Mouse (Mus musculus): ENCODE data around the gene Ppp1r27. TPM values are rescaled to one million over a fixed set of nuclear protein-coding genes. Genes with fewer than 3 reads are reported as not detected.

Gene Ppp1r27
- polyA plus RNA-seq (2015; fragmentation: Nextera tagmentation; extraction: Ambion mirVana): not detected in 2 replicates

DNA sequence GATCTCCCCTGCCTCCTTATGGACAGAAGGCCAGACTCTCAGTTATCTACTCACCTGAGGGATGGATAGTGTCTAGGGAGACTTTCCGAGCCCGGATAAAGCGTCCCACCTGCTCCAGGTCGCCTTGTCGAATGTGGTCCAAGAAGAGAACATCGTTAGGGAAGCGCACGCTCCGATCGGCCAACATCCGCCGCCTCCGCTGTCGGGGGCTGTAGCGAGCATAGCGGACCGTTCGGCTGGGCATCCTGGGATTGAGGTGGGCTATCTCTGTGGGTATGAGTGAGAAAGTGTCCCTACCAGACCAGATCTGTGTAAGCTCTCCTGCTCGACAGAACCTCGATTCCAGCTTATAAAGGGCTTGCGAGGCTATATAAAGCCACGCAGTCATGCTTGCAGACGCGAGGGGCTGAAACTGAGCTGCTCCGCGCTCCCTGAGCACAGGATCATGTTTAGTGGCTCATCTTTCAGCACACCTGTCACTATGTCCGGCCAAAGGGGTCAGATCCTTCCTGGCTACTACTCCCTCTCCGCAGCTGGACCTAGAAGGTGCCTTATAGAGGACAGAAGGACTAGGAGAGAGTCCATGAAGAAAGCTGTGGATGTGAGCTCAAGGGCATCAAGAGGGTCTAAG lies at the start of gene Ppp1r27:
Ppp1r27 (minus strand) TSS at position 323 of the 631 bp plus-strand sequence.

DNA sequence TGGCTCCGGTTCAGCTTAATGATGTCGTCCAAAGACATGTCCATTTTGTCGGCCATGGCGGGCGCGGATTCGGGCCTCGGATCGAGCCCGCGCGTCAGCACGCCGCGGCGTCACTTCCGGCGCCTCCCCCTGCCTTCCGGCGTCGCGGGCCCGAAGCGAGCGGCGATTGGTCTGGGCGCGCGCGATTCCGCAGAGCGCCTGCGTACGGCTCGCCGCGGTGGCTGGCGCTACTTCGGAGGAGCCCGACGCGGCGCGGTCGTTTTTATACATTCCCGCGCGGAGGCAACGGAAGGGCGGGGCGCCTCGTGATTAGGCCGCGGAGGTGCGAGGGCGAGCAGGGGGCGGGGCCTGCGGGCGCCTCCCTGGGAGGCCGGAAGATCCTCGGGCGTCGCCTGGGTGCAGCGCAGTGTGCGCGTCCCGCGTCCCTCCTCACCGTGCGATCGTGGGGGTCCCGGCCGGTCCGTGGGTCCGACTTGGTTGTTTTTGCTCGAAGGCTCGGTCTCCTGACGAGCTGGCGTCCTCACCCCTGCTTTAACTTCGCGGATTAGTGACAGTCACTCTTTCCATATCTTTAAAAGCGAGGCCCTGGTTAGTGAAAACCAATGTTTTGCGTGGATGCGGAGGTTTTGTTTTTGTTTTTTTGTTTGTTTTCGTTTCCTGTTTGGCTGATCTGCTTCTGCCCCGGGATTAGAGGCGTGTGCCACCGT lies 47.5 kb upstream of the Ppp1r27 start, which contains the start of the genes Alyref and Anapc11:
Alyref (minus strand) TSS at position 83 of the 707 bp plus-strand sequence.
Anapc11 (plus strand) TSS at position 139 of the 707 bp plus-strand sequence.

DNA sequence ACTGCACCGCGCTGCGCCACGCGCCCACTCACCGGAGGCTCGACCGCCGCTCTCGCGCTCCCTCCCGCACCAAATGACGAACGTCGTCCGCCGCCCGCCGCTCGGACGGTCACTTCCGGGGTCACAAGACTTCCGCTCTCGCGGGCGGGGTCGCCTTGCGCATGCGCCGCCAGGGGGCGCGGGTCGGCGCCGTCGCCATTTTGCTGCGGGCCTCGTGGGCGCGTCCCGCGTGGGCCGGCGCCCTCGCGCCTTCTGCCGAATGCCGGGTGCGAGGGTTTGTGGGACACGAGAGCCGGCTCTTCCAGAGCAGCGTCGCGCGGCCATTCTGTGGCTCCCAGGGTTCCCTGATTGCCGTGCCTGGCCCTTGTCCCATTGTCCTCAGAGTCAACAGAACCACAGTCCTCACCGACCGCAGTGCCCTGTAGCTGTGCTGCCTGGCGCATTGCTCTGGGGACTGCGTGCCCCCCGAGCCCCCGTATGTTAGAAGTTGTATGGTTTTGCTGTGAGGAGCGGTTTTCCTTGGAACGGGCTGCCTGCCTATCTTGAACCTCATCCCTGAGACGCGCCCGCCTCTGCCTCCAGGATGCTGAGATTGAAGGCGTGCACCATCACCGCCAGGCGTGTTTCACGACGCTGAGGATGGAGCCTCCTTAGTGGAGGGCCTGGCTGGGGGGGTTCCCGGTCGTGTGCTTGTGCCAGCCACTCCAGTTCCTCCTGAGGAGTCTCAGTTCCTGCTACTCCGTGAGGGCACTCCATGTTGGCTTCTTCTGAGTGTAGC lies 30.7 kb upstream of the Ppp1r27 start, which contains the start of gene Arhgdia:
Arhgdia (minus strand) TSS at position 135 of the 778 bp plus-strand sequence.

DNA sequence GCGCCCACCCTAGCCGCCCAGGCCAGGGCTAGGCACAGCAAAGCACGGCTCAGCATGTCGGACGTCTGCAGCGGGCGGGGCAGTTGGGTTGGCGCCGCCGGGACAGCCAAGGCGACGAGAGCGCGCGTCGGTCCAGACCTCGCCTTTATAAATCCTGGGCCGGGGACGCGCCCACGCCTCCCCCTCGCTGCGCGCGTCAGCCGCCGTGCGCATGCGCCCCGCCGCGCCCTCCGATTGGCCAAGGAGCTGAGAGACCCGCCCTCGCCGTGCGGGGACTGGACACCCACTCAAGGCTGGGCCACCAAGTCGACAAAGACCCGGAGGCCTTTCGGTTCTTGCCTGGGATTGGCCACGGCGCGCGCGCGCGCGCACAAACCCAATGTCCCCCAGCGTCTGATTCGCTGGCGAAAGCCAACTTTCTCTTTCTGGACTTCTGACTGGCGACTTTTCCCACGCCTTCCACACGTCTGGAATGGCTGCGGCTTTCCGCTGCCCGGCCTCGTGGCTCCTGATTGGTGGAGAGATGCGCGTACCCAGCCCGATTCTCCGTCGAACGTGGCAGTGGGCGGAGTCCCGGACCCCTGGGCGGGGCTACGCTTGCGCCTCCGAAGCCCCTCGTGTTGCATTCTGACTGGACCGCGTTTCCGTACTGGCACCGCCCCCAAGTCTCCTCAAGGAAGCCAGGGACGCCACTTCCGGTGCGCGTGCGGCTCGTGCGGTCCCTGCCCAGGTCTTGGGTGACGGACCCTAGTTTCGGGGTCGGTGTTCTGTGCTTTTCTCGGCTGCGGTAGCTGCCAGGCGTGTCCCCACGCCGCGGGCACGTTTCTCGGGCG lies 22.0 kb upstream of the Ppp1r27 start, which contains the start of gene P4hb:
P4hb (minus strand) TSS at position 502 of the 833 bp plus-strand sequence.

DNA sequence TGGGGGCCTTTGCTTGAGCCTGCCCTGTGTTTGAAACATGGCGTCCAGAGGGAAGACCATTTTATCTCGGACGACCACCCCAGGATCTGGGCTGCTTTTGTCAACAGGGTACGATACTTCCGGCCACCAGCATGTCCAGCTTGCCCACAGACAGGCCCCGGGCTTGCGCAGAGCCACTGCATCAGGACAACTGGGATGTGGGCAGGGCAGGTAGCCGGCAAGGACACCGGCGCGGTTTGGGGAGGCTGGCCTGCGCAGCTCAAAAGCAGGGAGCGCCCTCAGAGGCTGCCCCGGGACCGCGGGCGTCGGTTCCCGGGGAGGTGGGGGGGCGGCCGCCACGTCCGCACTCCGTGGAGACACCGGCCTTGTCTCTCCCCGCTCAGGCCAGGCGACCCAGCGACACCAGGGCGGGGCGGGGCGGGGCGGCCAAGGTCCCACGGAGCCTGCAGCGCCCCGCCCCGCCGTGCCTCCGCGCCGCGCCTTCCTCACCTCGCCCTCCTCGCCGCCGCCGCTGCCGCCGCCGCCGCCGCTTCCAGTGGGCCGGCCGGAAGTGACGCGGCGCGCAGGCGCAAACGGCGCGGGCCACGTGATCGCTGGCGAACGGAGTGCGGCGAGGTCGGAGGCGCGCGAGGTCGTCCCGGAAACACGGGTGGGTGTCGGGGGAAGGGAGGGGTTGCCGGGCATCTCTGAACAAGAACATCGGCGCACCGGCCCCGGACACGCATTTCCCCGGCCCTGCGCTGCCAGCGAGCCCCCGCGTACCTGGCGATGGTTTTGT lies 1.6 kb downstream of the Ppp1r27 start, which contains the start of gene Mcrip1:
Mcrip1 (minus strand) TSS at position 560 of the 778 bp plus-strand sequence.

DNA sequence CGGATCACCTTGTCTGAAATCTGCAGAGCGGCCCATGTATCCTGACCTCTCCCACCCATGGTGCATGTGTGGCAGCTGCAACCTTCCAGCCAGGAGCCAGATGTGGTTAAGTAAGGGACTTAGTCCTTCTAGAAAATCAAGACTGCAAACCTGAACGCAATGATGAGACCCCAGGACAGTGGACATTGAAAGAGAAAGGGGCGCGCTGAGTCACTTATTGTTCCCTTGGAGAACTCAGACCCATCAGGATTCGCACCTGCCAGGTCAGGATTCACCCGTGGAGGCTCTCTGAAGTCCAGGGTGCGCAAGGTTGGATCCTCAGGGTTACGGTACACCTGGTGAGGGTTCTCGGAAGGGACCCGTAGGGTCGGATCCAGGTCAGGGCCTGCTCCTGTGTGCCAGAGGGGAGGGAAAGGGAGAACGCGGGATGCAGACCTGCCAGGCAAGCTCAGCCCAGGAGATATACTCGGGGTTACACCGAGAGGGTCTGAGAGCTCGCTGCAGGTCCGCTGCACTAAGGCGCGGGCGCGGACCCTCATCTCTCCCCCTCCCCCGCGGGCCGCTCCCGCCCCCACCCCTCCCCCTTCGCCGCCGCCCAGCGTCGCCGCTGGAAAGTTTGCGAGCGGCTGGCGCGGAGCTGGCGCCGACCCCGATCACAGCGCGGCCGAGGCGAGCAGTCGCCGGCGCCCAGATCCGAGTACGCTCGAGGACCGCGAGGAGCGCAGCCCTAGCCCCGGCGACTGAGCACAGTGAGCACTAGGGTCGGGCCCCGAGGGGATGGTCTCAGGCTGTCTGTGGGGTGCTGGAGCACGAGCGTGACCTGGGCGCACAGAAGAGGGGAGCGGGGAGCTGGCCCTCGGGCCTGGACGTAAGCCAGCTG lies 20.6 kb downstream of the Ppp1r27 start, which contains the start of gene Gcgr:
Gcgr (plus strand) TSS at position 615 of the 880 bp plus-strand sequence.

Other genes with a start within 250 kb of the Ppp1r27 start
- gene Actg1, start 202.6 kb downstream of the Ppp1r27 start, polyA plus RNA-seq (2015; fragmentation: Nextera tagmentation; extraction: Ambion mirVana): 3,213 and 3,438 TPM in 2 replicates
- gene Fscn2, start 189.6 kb downstream of the Ppp1r27 start, polyA plus RNA-seq (2015; fragmentation: Nextera tagmentation; extraction: Ambion mirVana): 1.2 and 1.4 TPM in 2 replicates
- 55.9 and 70.0 TPM in 2 replicates for gene Faap100, start 172.4 kb downstream of the Ppp1r27 start, polyA plus RNA-seq (2015; fragmentation: Nextera tagmentation; extraction: Ambion mirVana)
- gene Nploc4, start 113.4 kb downstream of the Ppp1r27 start, polyA plus RNA-seq (2015; fragmentation: Nextera tagmentation; extraction: Ambion mirVana): 25.7 and 27.7 TPM in 2 replicates
- gene Tspan10, start 108.5 kb downstream of the Ppp1r27 start, polyA plus RNA-seq (2015; fragmentation: Nextera tagmentation; extraction: Ambion mirVana): not detected in 2 replicates
- 0.15 TPM in 1 of 2 replicates, not detected in the other for gene Pde6g, start 97.6 kb downstream of the Ppp1r27 start, polyA plus RNA-seq (2015; fragmentation: Nextera tagmentation; extraction: Ambion mirVana)
- 15.1 and 15.8 TPM in 2 replicates for gene Oxld1, start 93.1 kb downstream of the Ppp1r27 start, polyA plus RNA-seq (2015; fragmentation: Nextera tagmentation; extraction: Ambion mirVana)
- gene Ccdc137, start 93.0 kb downstream of the Ppp1r27 start, polyA plus RNA-seq (2015; fragmentation: Nextera tagmentation; extraction: Ambion mirVana): 16.5 and 23.4 TPM in 2 replicates
- gene Arl16, start 83.5 kb downstream of the Ppp1r27 start, polyA plus RNA-seq (2015; fragmentation: Nextera tagmentation; extraction: Ambion mirVana): 86.7 and 89.4 TPM in 2 replicates
- gene Mrpl12, start 66.5 kb downstream of the Ppp1r27 start, polyA plus RNA-seq (2015; fragmentation: Nextera tagmentation; extraction: Ambion mirVana): 156 and 163 TPM in 2 replicates
- gene Slc25a10, start 59.3 kb downstream of the Ppp1r27 start, polyA plus RNA-seq (2015; fragmentation: Nextera tagmentation; extraction: Ambion mirVana): 29.1 and 32.5 TPM in 2 replicates
- gene Gcgr, start 20.4 kb downstream of the Ppp1r27 start, polyA plus RNA-seq (2015; fragmentation: Nextera tagmentation; extraction: Ambion mirVana): 0.29 and 0.30 TPM in 2 replicates
- 238 and 259 TPM in 2 replicates for gene Mcrip1, start 1.4 kb downstream of the Ppp1r27 start, polyA plus RNA-seq (2015; fragmentation: Nextera tagmentation; extraction: Ambion mirVana)
- gene P4hb, start 22.1 kb upstream of the Ppp1r27 start, polyA plus RNA-seq (2015; fragmentation: Nextera tagmentation; extraction: Ambion mirVana): 213 and 228 TPM in 2 replicates
- 444 and 484 TPM in 2 replicates for gene Arhgdia, start 30.5 kb upstream of the Ppp1r27 start, polyA plus RNA-seq (2015; fragmentation: Nextera tagmentation; extraction: Ambion mirVana)
- gene Alyref, start 47.2 kb upstream of the Ppp1r27 start, polyA plus RNA-seq (2015; fragmentation: Nextera tagmentation; extraction: Ambion mirVana): 163 and 172 TPM in 2 replicates
- gene Anapc11, start 47.3 kb upstream of the Ppp1r27 start, polyA plus RNA-seq (2015; fragmentation: Nextera tagmentation; extraction: Ambion mirVana): 220 and 225 TPM in 2 replicates
- gene Npb, start 57.3 kb upstream of the Ppp1r27 start, polyA plus RNA-seq (2015; fragmentation: Nextera tagmentation; extraction: Ambion mirVana): 1.8 and 3.2 TPM in 2 replicates
- gene Pcyt2, start 66.8 kb upstream of the Ppp1r27 start, polyA plus RNA-seq (2015; fragmentation: Nextera tagmentation; extraction: Ambion mirVana): 162 and 185 TPM in 2 replicates
- 42.3 and 44.0 TPM in 2 replicates for gene Sirt7, start 74.1 kb upstream of the Ppp1r27 start, polyA plus RNA-seq (2015; fragmentation: Nextera tagmentation; extraction: Ambion mirVana)
- gene Mafg, start 82.5 kb upstream of the Ppp1r27 start, polyA plus RNA-seq (2015; fragmentation: Nextera tagmentation; extraction: Ambion mirVana): 47.6 and 50.2 TPM in 2 replicates
- 8.8 and 9.5 TPM in 2 replicates for gene Pycr1, start 92.6 kb upstream of the Ppp1r27 start, polyA plus RNA-seq (2015; fragmentation: Nextera tagmentation; extraction: Ambion mirVana)
- gene Myadml2, start 97.0 kb upstream of the Ppp1r27 start, polyA plus RNA-seq (2015; fragmentation: Nextera tagmentation; extraction: Ambion mirVana): 1.6 and 2.8 TPM in 2 replicates
- gene Notum, start 110.0 kb upstream of the Ppp1r27 start, polyA plus RNA-seq (2015; fragmentation: Nextera tagmentation; extraction: Ambion mirVana): 13.9 and 15.4 TPM in 2 replicates
- 134 and 150 TPM in 2 replicates for gene Aspscr1, start 121.8 kb upstream of the Ppp1r27 start, polyA plus RNA-seq (2015; fragmentation: Nextera tagmentation; extraction: Ambion mirVana)
- 103 and 104 TPM in 2 replicates for gene Cenpx, start 162.6 kb upstream of the Ppp1r27 start, polyA plus RNA-seq (2015; fragmentation: Nextera tagmentation; extraction: Ambion mirVana)
- gene Lrrc45, start 162.8 kb upstream of the Ppp1r27 start, polyA plus RNA-seq (2015; fragmentation: Nextera tagmentation; extraction: Ambion mirVana): 45.3 and 62.8 TPM in 2 replicates
- 617 and 689 TPM in 2 replicates for gene Rac3, start 170.3 kb upstream of the Ppp1r27 start, polyA plus RNA-seq (2015; fragmentation: Nextera tagmentation; extraction: Ambion mirVana)
- 25.0 and 27.0 TPM in 2 replicates for gene Dcxr, start 176.1 kb upstream of the Ppp1r27 start, polyA plus RNA-seq (2015; fragmentation: Nextera tagmentation; extraction: Ambion mirVana)
- 4.1 and 4.5 TPM in 2 replicates for gene Cbr2, start 181.0 kb upstream of the Ppp1r27 start, polyA plus RNA-seq (2015; fragmentation: Nextera tagmentation; extraction: Ambion mirVana)
- 1.8 and 2.9 TPM in 2 replicates for gene Hmga1b, start 211.7 kb upstream of the Ppp1r27 start, polyA plus RNA-seq (2015; fragmentation: Nextera tagmentation; extraction: Ambion mirVana)
- 98.9 and 123 TPM in 2 replicates for gene Rfng, start 233.1 kb upstream of the Ppp1r27 start, polyA plus RNA-seq (2015; fragmentation: Nextera tagmentation; extraction: Ambion mirVana)
- gene Gps1, start 233.1 kb upstream of the Ppp1r27 start, polyA plus RNA-seq (2015; fragmentation: Nextera tagmentation; extraction: Ambion mirVana): 236 and 269 TPM in 2 replicates
- gene Dus1l, start 245.3 kb upstream of the Ppp1r27 start, polyA plus RNA-seq (2015; fragmentation: Nextera tagmentation; extraction: Ambion mirVana): 34.8 and 41.7 TPM in 2 replicates

Measured in neural tube, postnatal 0 days (tissue).